Mouse (Mus musculus): Measurements from ENCODE around the gene Cacna1e. TPM values are rescaled to one million over a fixed set of nuclear protein-coding genes. Genes with fewer than 3 reads are reported as not detected.

Gene Cacna1e
- polyA plus RNA-seq, 2 experiments from 2014 or later, result 0.15 to 0.27 TPM

- ATAC-seq, result no peak
These were observed 385.5 kb downstream of the Cacna1e start for GRCm38 (mm10) chr1:154498821-154499220.

- no peak for ATAC-seq
These were observed 393.2 kb downstream of the Cacna1e start for GRCm38 (mm10) chr1:154491071-154491470.

GRCm38 (mm10) chr1:154476671-154477070 lies 407.6 kb downstream of the Cacna1e start:
- ATAC-seq, result no peak

GRCm38 (mm10) chr1:154475706-154476105 lies 408.6 kb downstream of the Cacna1e start:
- ATAC-seq, result no peak

GRCm38 (mm10) chr1:154474156-154474555 lies 410.1 kb downstream of the Cacna1e start:
- ATAC-seq, result no peak

GRCm38 (mm10) chr1:154467265-154467664 lies 417.0 kb downstream of the Cacna1e start:
- no peak for ATAC-seq

- no peak for ATAC-seq
These were observed 422.8 kb downstream of the Cacna1e start for GRCm38 (mm10) chr1:154461521-154461920.

- ATAC-seq, result no peak
These were observed 424.2 kb downstream of the Cacna1e start for GRCm38 (mm10) chr1:154460067-154460466.

GRCm38 (mm10) chr1:154458601-154459000 lies 425.7 kb downstream of the Cacna1e start:
- ATAC-seq, result no peak

GRCm38 (mm10) chr1:154450799-154451198 lies 433.5 kb downstream of the Cacna1e start:
- no peak for ATAC-seq

GRCm38 (mm10) chr1:154446456-154446855 lies 437.8 kb downstream of the Cacna1e start:
- no peak for ATAC-seq

GRCm38 (mm10) chr1:154433520-154433919 lies 450.8 kb downstream of the Cacna1e start:
- no peak for ATAC-seq

- ATAC-seq, result no peak
These were observed 451.2 kb downstream of the Cacna1e start for GRCm38 (mm10) chr1:154433112-154433511.

- no peak for ATAC-seq
These were observed 456.0 kb downstream of the Cacna1e start for GRCm38 (mm10) chr1:154428276-154428675.

GRCm38 (mm10) chr1:154418278-154418677 lies 466.0 kb downstream of the Cacna1e start:
- no peak for ATAC-seq

- no peak for ATAC-seq
These were observed 467.7 kb downstream of the Cacna1e start for GRCm38 (mm10) chr1:154416384-154417155.

GRCm38 (mm10) chr1:154415826-154416225 lies 468.5 kb downstream of the Cacna1e start:
- no peak for ATAC-seq

- ATAC-seq, result no peak
These were observed 471.2 kb downstream of the Cacna1e start for GRCm38 (mm10) chr1:154413138-154413537.

- no peak for ATAC-seq
These were observed 475.2 kb downstream of the Cacna1e start for GRCm38 (mm10) chr1:154409051-154409450.

GRCm38 (mm10) chr1:154391979-154392378 lies 492.3 kb downstream of the Cacna1e start:
- ATAC-seq, result no peak
